Mouse (Mus musculus): ENCODE measurements around the gene Atrnl1. TPM values are rescaled to one million over a fixed set of nuclear protein-coding genes. Genes with fewer than 3 reads are reported as not detected.

The Atrnl1 gene
- polyA plus RNA-seq, 1 experiment from 2014 or later: 8.9 TPM

GRCm38 (mm10) chr19:57585231-57585792 is 25.5 kb upstream of the Atrnl1 start:
- H3K4me2 ChIP-seq (replicated peaks; ENCODE audit: low read depth, low read length): no peak overlapping the region
- WGBS: 67% methylated on average over 4 of the region's 4 CpGs
- H3K27me3 ChIP-seq (ENCODE audit: insufficient read depth, low read length): no peaks in the 10 kb centered on the region
- ATAC-seq (ENCODE audit: low FRiP score, low TSS enrichment): no peak
- no peaks in the 10 kb centered on the region for H3K9me3 ChIP-seq (ENCODE audit: low read length)
- H3K9ac ChIP-seq (replicated peaks; ENCODE audit: low read length): no peak overlapping the region
- no peaks in the 10 kb centered on the region for H3K36me3 ChIP-seq (ENCODE audit: insufficient read depth, low read length)
- H3K4me3 ChIP-seq (ENCODE audit: low read length): no peak overlapping the region
- no peak overlapping the region for H3K27ac ChIP-seq (ENCODE audit: low read length)
- H3K4me1 ChIP-seq (ENCODE audit: insufficient read depth, low read length): peaks cover 5% of the 10 kb centered on the region; the same call in 1 of the 2 replicates

- Histone ChIP-seq H3K4me1 (ENCODE audit: insufficient read depth, low read length) (peaks cover 5% of the 10 kb centered on the region; the same call in 1 of the 2 replicates), H3K4me3 (ENCODE audit: low read length) (no peak overlapping the region), H3K27me3 (ENCODE audit: insufficient read depth, low read length) (no peaks in the 10 kb centered on the region), H3K4me2 (replicated peaks; ENCODE audit: low read depth, low read length) (peak overlapping the region; percentile 5; the same call in 1 of the 2 replicates), H3K36me3 (ENCODE audit: insufficient read depth, low read length) (no peaks in the 10 kb centered on the region), H3K9ac (replicated peaks; ENCODE audit: low read length) (no peak overlapping the region), H3K27ac (ENCODE audit: low read length) (no peak overlapping the region), H3K9me3 (ENCODE audit: low read length) (no peaks in the 10 kb centered on the region)
- WGBS: 18% methylated on average over 10 of the region's 10 CpGs
- peak; percentile 74; the same call in 1 of the 2 replicates for ATAC-seq (ENCODE audit: low FRiP score, low TSS enrichment)
These were observed 24.7 kb upstream of the Atrnl1 start for GRCm38 (mm10) chr19:57586172-57586571.

GRCm38 (mm10) chr19:57589516-57589915 is 21.3 kb upstream of the Atrnl1 start:
- H3K36me3 ChIP-seq (ENCODE audit: insufficient read depth, low read length): no peaks in the 10 kb centered on the region
- H3K4me3 ChIP-seq (ENCODE audit: low read length): no peak overlapping the region
- no peak overlapping the region for H3K4me2 ChIP-seq (replicated peaks; ENCODE audit: low read depth, low read length)
- H3K9ac ChIP-seq (replicated peaks; ENCODE audit: low read length): no peak overlapping the region
- H3K9me3 ChIP-seq (ENCODE audit: low read length): no peaks in the 10 kb centered on the region
- peaks cover 5% of the 10 kb centered on the region; the same call in 1 of the 2 replicates for H3K4me1 ChIP-seq (ENCODE audit: insufficient read depth, low read length)
- no peaks in the 10 kb centered on the region for H3K27me3 ChIP-seq (ENCODE audit: insufficient read depth, low read length)
- 67% methylated on average over 9 of the region's 9 CpGs for WGBS
- no peak overlapping the region for H3K27ac ChIP-seq (ENCODE audit: low read length)
- ATAC-seq (ENCODE audit: low FRiP score, low TSS enrichment): no peak

DNA sequence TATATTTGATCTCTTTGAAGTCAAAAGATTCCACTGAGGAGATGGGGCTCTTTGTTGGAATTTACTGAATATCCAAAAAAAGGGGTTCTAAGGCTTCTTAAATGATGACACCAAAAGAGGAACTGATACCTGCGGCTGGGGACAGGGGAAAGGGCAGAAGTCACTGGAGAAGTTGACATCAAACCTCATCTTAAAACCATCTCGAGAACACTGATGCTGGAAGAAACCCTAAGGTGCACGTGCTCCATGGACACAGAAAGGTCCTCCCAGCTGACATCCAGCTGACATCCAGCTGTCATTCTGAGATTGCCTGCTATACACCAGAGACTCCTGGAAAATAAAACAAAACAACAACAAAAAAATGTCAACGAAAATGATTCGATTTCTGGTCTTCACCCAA is 19.9 kb upstream of the Atrnl1 start:
- H3K4me3 ChIP-seq (ENCODE audit: low read length): no peak overlapping the region
- no peaks in the 10 kb centered on the region for H3K36me3 ChIP-seq (ENCODE audit: insufficient read depth, low read length)
- no peak for ATAC-seq (ENCODE audit: low FRiP score, low TSS enrichment)
- WGBS: 66% methylated on average over 5 of the region's 5 CpGs
- no peaks in the 10 kb centered on the region for H3K9me3 ChIP-seq (ENCODE audit: low read length)
- H3K27me3 ChIP-seq (ENCODE audit: insufficient read depth, low read length): no peaks in the 10 kb centered on the region
- no peak overlapping the region for H3K4me2 ChIP-seq (replicated peaks; ENCODE audit: low read depth, low read length)
- H3K9ac ChIP-seq (replicated peaks; ENCODE audit: low read length): no peak overlapping the region
- H3K4me1 ChIP-seq (ENCODE audit: insufficient read depth, low read length): peaks cover under 1% of the 10 kb centered on the region; the same call in 1 of the 2 replicates
- H3K27ac ChIP-seq (ENCODE audit: low read length): no peak overlapping the region

GRCm38 (mm10) chr19:57591631-57592030 is 19.2 kb upstream of the Atrnl1 start:
- no peaks in the 10 kb centered on the region for H3K9me3 ChIP-seq (ENCODE audit: low read length)
- H3K36me3 ChIP-seq (ENCODE audit: insufficient read depth, low read length): no peaks in the 10 kb centered on the region
- no peak overlapping the region for H3K4me2 ChIP-seq (replicated peaks; ENCODE audit: low read depth, low read length)
- no peak overlapping the region for H3K9ac ChIP-seq (replicated peaks; ENCODE audit: low read length)
- H3K4me1 ChIP-seq (ENCODE audit: insufficient read depth, low read length): no peaks in the 10 kb centered on the region
- H3K27me3 ChIP-seq (ENCODE audit: insufficient read depth, low read length): no peaks in the 10 kb centered on the region
- no peak overlapping the region for H3K4me3 ChIP-seq (ENCODE audit: low read length)
- no peak for ATAC-seq (ENCODE audit: low FRiP score, low TSS enrichment)
- no peak overlapping the region for H3K27ac ChIP-seq (ENCODE audit: low read length)
- WGBS: 83% methylated on average over 10 of the region's 10 CpGs

DNA sequence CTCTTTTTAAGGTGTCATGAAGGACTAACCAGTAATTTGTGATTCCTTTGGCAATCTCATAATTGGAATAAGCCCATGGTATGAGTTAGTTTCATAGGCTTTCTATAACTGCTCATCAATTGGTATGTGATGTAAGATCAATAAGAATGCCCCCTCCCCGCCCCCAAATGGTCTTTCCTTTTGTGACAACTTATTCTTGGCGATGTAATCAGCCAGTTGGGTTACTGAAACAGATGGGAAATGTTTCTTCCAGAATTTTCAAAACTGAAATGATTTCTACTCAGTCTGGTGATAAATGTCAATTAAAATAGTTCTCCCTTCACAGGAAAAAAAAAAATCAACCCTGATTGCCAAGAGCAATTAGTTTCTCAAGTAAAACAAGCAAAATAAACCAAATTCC is 18.5 kb upstream of the Atrnl1 start:
- 0 out of 2 replicates have a peak overlapping the region, but pooled peaks have one; percentile 14 for H3K27ac ChIP-seq (ENCODE audit: low read length)
- no peaks in the 10 kb centered on the region for H3K4me1 ChIP-seq (ENCODE audit: insufficient read depth, low read length)
- H3K36me3 ChIP-seq (ENCODE audit: insufficient read depth, low read length): no peaks in the 10 kb centered on the region
- no peak overlapping the region for H3K4me3 ChIP-seq (ENCODE audit: low read length)
- no peak for ATAC-seq (ENCODE audit: low FRiP score, low TSS enrichment)
- H3K9ac ChIP-seq (replicated peaks; ENCODE audit: low read length): no peak overlapping the region
- H3K9me3 ChIP-seq (ENCODE audit: low read length): no peaks in the 10 kb centered on the region
- 68% methylated on average over 2 of the region's 2 CpGs for WGBS
- H3K27me3 ChIP-seq (ENCODE audit: insufficient read depth, low read length): no peaks in the 10 kb centered on the region
- H3K4me2 ChIP-seq (replicated peaks; ENCODE audit: low read depth, low read length): no peak overlapping the region

- Histone ChIP-seq H3K9me3 (ENCODE audit: low read length) (no peaks in the 10 kb centered on the region), H3K9ac (replicated peaks; ENCODE audit: low read length) (no peak overlapping the region), H3K4me1 (ENCODE audit: insufficient read depth, low read length) (no peaks in the 10 kb centered on the region; the same call in 1 of the 2 replicates), H3K27ac (ENCODE audit: low read length) (no peak overlapping the region), H3K36me3 (ENCODE audit: insufficient read depth, low read length) (no peaks in the 10 kb centered on the region), H3K27me3 (ENCODE audit: insufficient read depth, low read length) (no peaks in the 10 kb centered on the region), H3K4me3 (ENCODE audit: low read length) (no peak overlapping the region), H3K4me2 (replicated peaks; ENCODE audit: low read depth, low read length) (no peak overlapping the region)
- WGBS: 55% methylated on average over 8 of the region's 8 CpGs
- no peak for ATAC-seq (ENCODE audit: low FRiP score, low TSS enrichment)
These were observed 11.7 kb upstream of the Atrnl1 start for GRCm38 (mm10) chr19:57599126-57599525.

- no peak overlapping the region for H3K9ac ChIP-seq (replicated peaks; ENCODE audit: low read length)
- no peak for ATAC-seq (ENCODE audit: low FRiP score, low TSS enrichment)
- 58% methylated on average over 16 of the region's 16 CpGs for WGBS
- no peaks in the 10 kb centered on the region for H3K27me3 ChIP-seq (ENCODE audit: insufficient read depth, low read length)
- no peak overlapping the region for H3K4me3 ChIP-seq (ENCODE audit: low read length)
- no peaks in the 10 kb centered on the region for H3K36me3 ChIP-seq (ENCODE audit: insufficient read depth, low read length)
- no peaks in the 10 kb centered on the region for H3K9me3 ChIP-seq (ENCODE audit: low read length)
- H3K4me2 ChIP-seq (replicated peaks; ENCODE audit: low read depth, low read length): no peak overlapping the region
- no peak overlapping the region for H3K27ac ChIP-seq (ENCODE audit: low read length)
- no peaks in the 10 kb centered on the region; the same call in 1 of the 2 replicates for H3K4me1 ChIP-seq (ENCODE audit: insufficient read depth, low read length)
These were observed 10.5 kb upstream of the Atrnl1 start for GRCm38 (mm10) chr19:57600233-57600929.

DNA sequence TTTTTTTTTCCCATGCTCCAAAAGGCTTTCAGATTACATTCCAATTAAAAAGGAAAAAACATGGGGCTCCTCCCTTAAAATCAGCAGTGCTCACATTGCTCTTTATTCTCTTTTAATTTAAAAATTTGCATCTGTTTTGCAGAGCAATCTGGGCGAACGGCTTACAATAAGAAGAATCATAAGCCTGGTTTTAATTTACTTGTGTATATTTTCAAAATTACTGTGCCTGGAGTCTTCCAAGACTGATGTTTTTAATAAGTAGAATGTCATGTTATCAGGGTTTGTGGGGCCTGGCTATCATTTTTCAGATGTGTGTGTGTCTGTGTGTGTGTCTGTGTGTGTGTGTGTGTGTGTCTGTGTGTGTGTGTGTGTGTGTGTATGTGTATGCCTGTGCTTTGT is 9.9 kb upstream of the Atrnl1 start:
- H3K9me3 ChIP-seq (ENCODE audit: low read length): no peaks in the 10 kb centered on the region
- no peaks in the 10 kb centered on the region for H3K36me3 ChIP-seq (ENCODE audit: insufficient read depth, low read length)
- no peak overlapping the region for H3K9ac ChIP-seq (replicated peaks; ENCODE audit: low read length)
- H3K4me1 ChIP-seq (ENCODE audit: insufficient read depth, low read length): no peaks in the 10 kb centered on the region; the same call in 1 of the 2 replicates
- WGBS: 78% methylated on average over 2 of the region's 2 CpGs
- no peak overlapping the region for H3K4me2 ChIP-seq (replicated peaks; ENCODE audit: low read depth, low read length)
- ATAC-seq (ENCODE audit: low FRiP score, low TSS enrichment): no peak
- no peak overlapping the region for H3K27ac ChIP-seq (ENCODE audit: low read length)
- H3K4me3 ChIP-seq (ENCODE audit: low read length): no peak overlapping the region
- H3K27me3 ChIP-seq (ENCODE audit: insufficient read depth, low read length): no peaks in the 10 kb centered on the region

- ATAC-seq (ENCODE audit: low FRiP score, low TSS enrichment): no peak
- Histone ChIP-seq H3K9ac (replicated peaks; ENCODE audit: low read length) (no peak overlapping the region), H3K36me3 (ENCODE audit: insufficient read depth, low read length) (no peaks in the 10 kb centered on the region), H3K4me1 (ENCODE audit: insufficient read depth, low read length) (peaks cover under 1% of the 10 kb centered on the region; the same call in 1 of the 2 replicates), H3K27ac (ENCODE audit: low read length) (no peak overlapping the region), H3K27me3 (ENCODE audit: insufficient read depth, low read length) (no peaks in the 10 kb centered on the region), H3K4me3 (ENCODE audit: low read length) (no peak overlapping the region), H3K9me3 (ENCODE audit: low read length) (no peaks in the 10 kb centered on the region), H3K4me2 (replicated peaks; ENCODE audit: low read depth, low read length) (no peak overlapping the region)
- 69% methylated on average over 3 of the region's 3 CpGs for WGBS
These were observed 7.2 kb upstream of the Atrnl1 start for GRCm38 (mm10) chr19:57603593-57603992.

Measured in kidney, embryonic 16.5 days (tissue).